Mouse (Mus musculus) cerebellum, adult 2 months (tissue): ENCODE measurements around the gene Tmem72. TPM values are rescaled to one million over a fixed set of nuclear protein-coding genes. Genes with fewer than 3 reads are reported as not detected.

Source experiments
- DNase-seq, 2 experiments: peaks; one replicate each; pipeline ENCODE4 v3.0.0; 2021
- H3K27ac ChIP-seq: fragments of 200-500 bp; 2 replicates; pipeline ENCODE4 v1.5.1; 2012; ENCODE audit warnings: low read length, control low read depth, inconsistent platforms; ENCODE audit not compliant: insufficient read depth
- H3K27me3 ChIP-seq: fragments of 200-500 bp; 2 replicates; pipeline ENCODE4 v1.6.1; 2012; ENCODE audit warnings: inconsistent platforms, mild to moderate bottlenecking, low read length, moderate library complexity; ENCODE audit not compliant: control insufficient read depth, insufficient read depth
- H3K4me1 ChIP-seq: fragments of 200-500 bp; 2 replicates; pipeline ENCODE4 v1.6.1; 2011; ENCODE audit warnings: low read length; ENCODE audit not compliant: control insufficient read depth, insufficient read depth
- H3K4me3 ChIP-seq: fragments of 200-500 bp; replicated peaks from 2 replicates; pipeline ENCODE3; 2011; ENCODE audit warnings: mild to moderate bottlenecking, low read depth, low read length, control low read depth; ENCODE audit not compliant: insufficient read depth
- CTCF ChIP-seq: fragments of 200-500 bp; IDR thresholded peaks from 2 replicates; pipeline ENCODE4 v1.5.1; 2011; ENCODE audit warnings: low read depth, mild to moderate bottlenecking, control low read depth, low read length, moderate library complexity, borderline replicate concordance; ENCODE audit not compliant: insufficient read depth
- POLR2A ChIP-seq: fragments of 200-500 bp; IDR thresholded peaks from 2 replicates; pipeline ENCODE4 v1.6.1; 2011; ENCODE audit warnings: low read length, control low read depth, borderline replicate concordance; ENCODE audit not compliant: insufficient read depth
- WGBS: fragments of 180-500 bp; shearing (Covaris S2); methylation state at CpG from one replicate; pipeline ENCODE4 v1.1.7; 2018; 5-methylcytosine and 5-hydroxymethylcytosine counted together
- polyA plus RNA-seq: library from polyadenylated mRNA; depleted of rRNA; stranded (reverse); fragments of >200 nt; gene quantifications from 2 replicates; pipeline ENCODE4 v1.2.3, GENCODE M21; 2012

Tmem72 gene
- polyA plus RNA-seq, 1 experiment: 0.77 TPM

GRCm38 (mm10) chr6:116724489-116725160 lies 7.9 kb upstream of the Tmem72 start:
- Histone ChIP-seq H3K27ac (no peak overlapping the region), H3K4me3 (no peak overlapping the region), H3K27me3 (no peaks in the 10 kb centered on the region), H3K4me1 (no peaks in the 10 kb centered on the region)
- DNase-seq: no peak
- WGBS: 85% methylated on average over 12 of the region's 12 CpGs
- TF ChIP-seq CTCF (no peak), POLR2A (no peak)

GRCm38 (mm10) chr6:116718920-116719319 lies 2.2 kb upstream of the Tmem72 start:
- WGBS: 70% methylated on average over 4 of the region's 4 CpGs
- no peaks in the 10 kb centered on the region; the same call in 1 of the 2 replicates for H3K27me3 ChIP-seq
- no peak for TF ChIP-seq CTCF
- TF ChIP-seq POLR2A: no peak
- H3K4me1 ChIP-seq: no peaks in the 10 kb centered on the region
- H3K4me3 ChIP-seq: no peak overlapping the region
- no peak overlapping the region for H3K27ac ChIP-seq
- DNase-seq: no peak

GRCm38 (mm10) chr6:116718361-116718760 lies 1.6 kb upstream of the Tmem72 start:
- no peak for DNase-seq
- Histone ChIP-seq H3K27ac (no peak overlapping the region), H3K4me1 (no peaks in the 10 kb centered on the region), H3K4me3 (no peak overlapping the region), H3K27me3 (no peaks in the 10 kb centered on the region; the same call in 1 of the 2 replicates)
- 89% methylated on average over 4 of the region's 4 CpGs for WGBS
- TF ChIP-seq POLR2A: no peak
- TF ChIP-seq CTCF: no peak

- H3K27me3 ChIP-seq: no peaks in the 10 kb centered on the region; the same call in 1 of the 2 replicates
- H3K4me3 ChIP-seq: no peak overlapping the region
- 92% methylated on average over 7 of the region's 7 CpGs for WGBS
- TF ChIP-seq POLR2A (no peak), CTCF (no peak)
- no peak for DNase-seq
- no peaks in the 10 kb centered on the region for H3K4me1 ChIP-seq
- no peak overlapping the region for H3K27ac ChIP-seq
Observed at GRCm38 (mm10) chr6:116717851-116718250, 1.1 kb upstream of the Tmem72 start.

DNA sequence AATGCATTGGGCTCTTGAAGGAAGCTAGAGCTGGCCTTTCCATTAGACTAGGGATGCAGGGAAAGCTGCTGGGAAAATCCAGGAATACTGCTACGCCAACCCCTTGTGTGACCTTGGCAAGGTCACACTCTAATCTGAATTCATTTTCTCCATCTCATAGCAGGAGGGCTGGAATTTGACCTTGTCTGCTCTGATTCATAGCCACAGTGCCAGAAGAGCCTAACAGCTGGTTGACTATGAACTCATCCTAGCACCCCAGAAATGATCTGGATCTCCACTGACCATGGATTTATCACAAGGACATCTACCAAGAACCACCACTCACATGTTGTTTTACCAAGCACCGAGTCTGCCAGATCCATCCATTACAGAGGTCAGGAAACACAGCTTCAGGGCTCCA lies 1.5 kb downstream of the Tmem72 start:
- no peaks in the 10 kb centered on the region for H3K4me1 ChIP-seq
- TF ChIP-seq POLR2A (no peak), CTCF (no peak)
- H3K27ac ChIP-seq: no peak overlapping the region
- DNase-seq: no peak
- H3K27me3 ChIP-seq: no peaks in the 10 kb centered on the region; the same call in 1 of the 2 replicates
- no peak overlapping the region for H3K4me3 ChIP-seq
- 82% methylated on average over 2 of the region's 2 CpGs for WGBS

DNA sequence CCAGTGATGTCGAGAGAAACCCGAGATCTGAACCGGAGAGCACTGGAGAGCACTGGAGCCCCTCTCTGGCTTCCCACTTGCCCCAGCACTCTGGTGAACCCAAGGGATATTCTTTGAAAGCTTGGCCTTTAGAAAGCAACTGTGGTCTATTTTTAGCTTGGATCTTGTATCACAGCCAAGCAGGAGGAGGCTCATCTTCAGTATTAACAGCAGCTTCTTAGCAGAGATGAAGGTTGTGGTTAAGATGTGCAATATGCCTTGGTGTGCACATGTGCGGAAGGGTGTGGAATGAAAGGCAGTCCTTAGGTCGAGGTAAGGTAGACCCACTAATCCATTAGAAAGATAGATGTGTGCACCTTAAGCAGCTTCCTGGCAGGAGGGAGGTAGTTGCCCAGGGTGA lies 2.1 kb downstream of the Tmem72 start:
- H3K4me1 ChIP-seq: no peaks in the 10 kb centered on the region
- no peak overlapping the region for H3K27ac ChIP-seq
- no peaks in the 10 kb centered on the region; the same call in 1 of the 2 replicates for H3K27me3 ChIP-seq
- no peak overlapping the region for H3K4me3 ChIP-seq
- no peak for DNase-seq
- 63% methylated on average over 5 of the region's 5 CpGs for WGBS
- TF ChIP-seq CTCF (no peak), POLR2A (no peak)

GRCm38 (mm10) chr6:116713966-116714365 lies 2.7 kb downstream of the Tmem72 start:
- Histone ChIP-seq H3K4me3 (no peak overlapping the region), H3K4me1 (no peaks in the 10 kb centered on the region), H3K27me3 (no peaks in the 10 kb centered on the region; the same call in 1 of the 2 replicates), H3K27ac (no peak overlapping the region)
- 93% methylated on average over 3 of the region's 3 CpGs for WGBS
- no peak for DNase-seq
- no peak for TF ChIP-seq CTCF
- no peak for TF ChIP-seq POLR2A

GRCm38 (mm10) chr6:116712503-116712902 lies 4.2 kb downstream of the Tmem72 start:
- TF ChIP-seq POLR2A: no peak
- no peak for TF ChIP-seq CTCF
- Histone ChIP-seq H3K4me1 (no peaks in the 10 kb centered on the region), H3K4me3 (no peak overlapping the region), H3K27ac (no peak overlapping the region), H3K27me3 (no peaks in the 10 kb centered on the region; the same call in 1 of the 2 replicates)
- DNase-seq: no peak
- 80% methylated on average over 3 of the region's 3 CpGs for whole genome bisulfite sequencing
